Mouse (Mus musculus): ENCODE measurements around the gene Tsc2. TPM values are rescaled to one million over a fixed set of nuclear protein-coding genes. Genes with fewer than 3 reads are reported as not detected.
A peak's percentile ranks its signal among the peaks of the same experiment; 100 is the strongest.

The Tsc2 gene
- polyA plus RNA-seq (2014; fragmentation: Nextera tagmentation; extraction: Ambion mirVana) = 46.7 and 50.6 TPM in 2 replicates

DNA sequence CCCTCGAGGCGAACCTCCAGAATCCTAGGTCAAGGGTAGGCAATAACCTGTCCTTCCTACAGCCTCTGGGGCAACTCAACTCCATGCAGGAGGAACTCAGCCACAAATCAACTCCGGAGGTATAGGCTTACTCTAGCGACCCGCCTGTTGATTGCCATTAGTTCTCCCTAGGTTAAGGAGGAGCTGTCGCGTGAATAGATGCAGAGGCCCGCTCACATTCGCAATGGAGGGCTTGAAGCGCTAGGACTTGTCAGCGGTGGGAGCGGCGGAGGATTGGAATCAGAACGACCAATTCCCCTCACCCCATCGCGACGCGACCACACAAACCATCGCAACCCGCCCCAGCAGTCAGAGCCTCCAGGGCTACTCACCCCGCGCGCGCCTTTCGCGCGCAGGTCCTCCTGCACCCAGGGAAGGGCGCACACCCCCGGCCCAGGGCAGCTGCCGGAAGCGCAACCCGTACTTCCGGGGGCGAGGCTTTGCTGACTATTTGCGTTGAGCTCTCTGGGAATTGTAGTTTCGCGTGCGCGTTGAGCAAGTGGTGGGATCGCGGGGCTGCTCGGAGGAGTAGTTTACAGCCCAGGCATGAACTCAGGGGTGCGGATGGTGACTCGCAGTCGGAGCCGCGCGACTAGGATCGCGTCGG, at the start of gene Tsc2, which contains the start of gene Nthl1:
Tsc2 (minus strand) TSS at position 464 of the 646 bp plus-strand sequence.
Nthl1 (plus strand) TSS at position 514 of the 646 bp plus-strand sequence.
- 2% methylated on average over 51 of the region's 51 CpGs for WGBS (ENCODE audit: insufficient replicate concordance)
- peak within 1 kb of the TSS; percentile 75 for H3K4me2 ChIP-seq
- peaks cover 9% of the 10 kb centered on the region; the same call in 1 of the 2 replicates for H3K36me3 ChIP-seq (ENCODE audit: control insufficient read depth, insufficient read depth, low read length)
- peak; percentile 64; the same call in 1 of the 2 replicates for ATAC-seq (replicated peaks; ENCODE audit: insufficient number of reproducible peaks, low FRiP score, low TSS enrichment)
- H3K9ac ChIP-seq (ENCODE audit: low read depth, low read length) = peak within 1 kb of the TSS; percentile 81
- peaks cover 28% of the 10 kb centered on the region for H3K4me1 ChIP-seq (ENCODE audit: control insufficient read depth, insufficient read depth, low read length)
- peaks cover 11% of the 10 kb centered on the region for H3K27me3 ChIP-seq (ENCODE audit: control insufficient read depth, insufficient read depth, low read length)
- no peaks in the 10 kb centered on the region for H3K9me3 ChIP-seq (replicated peaks; ENCODE audit: control insufficient read depth, low read length)
- peak within 1 kb of the TSS; percentile 74 for H3K4me3 ChIP-seq (ENCODE audit: low read depth, low read length)
- peak within 1 kb of the TSS; percentile 84 for H3K27ac ChIP-seq (ENCODE audit: low read depth, low read length)

GRCm38 (mm10) chr17:24677500-24678080, 45.2 kb upstream of the Tsc2 start:
- WGBS (ENCODE audit: insufficient replicate concordance) = 88% methylated on average over 24 of the region's 24 CpGs
- Histone ChIP-seq H3K4me1 (ENCODE audit: control insufficient read depth, insufficient read depth, low read length) (peaks cover 4% of the 10 kb centered on the region; the same call in 1 of the 2 replicates), H3K27me3 (ENCODE audit: control insufficient read depth, insufficient read depth, low read length) (no peaks in the 10 kb centered on the region), H3K4me2 (no peak overlapping the region), H3K4me3 (ENCODE audit: low read depth, low read length) (no peak overlapping the region), H3K9me3 (replicated peaks; ENCODE audit: control insufficient read depth, low read length) (no peaks in the 10 kb centered on the region), H3K9ac (ENCODE audit: low read depth, low read length) (no peak overlapping the region), H3K27ac (ENCODE audit: low read depth, low read length) (no peak overlapping the region), H3K36me3 (ENCODE audit: control insufficient read depth, insufficient read depth, low read length) (peaks cover 30% of the 10 kb centered on the region)
- no peak for ATAC-seq (replicated peaks; ENCODE audit: insufficient number of reproducible peaks, low FRiP score, low TSS enrichment)

DNA sequence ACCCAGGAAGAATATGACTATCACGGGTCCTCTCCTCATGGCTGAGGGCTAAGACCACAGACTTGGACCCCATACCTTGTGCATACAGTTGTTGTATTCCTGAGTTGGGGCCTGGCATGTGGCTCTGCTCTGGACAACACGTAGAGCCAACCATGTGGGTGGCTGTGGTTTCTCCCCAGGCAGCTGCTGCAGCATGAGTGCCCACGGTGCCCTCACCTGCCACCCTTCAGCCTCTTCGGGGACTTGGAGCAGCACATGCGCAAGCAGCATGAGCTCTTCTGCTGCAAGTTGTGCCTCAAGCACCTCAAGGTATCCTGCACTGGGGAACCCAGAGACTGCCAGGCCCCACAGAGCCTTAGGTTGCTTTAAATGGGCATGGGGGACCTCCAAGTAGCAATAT, 44.4 kb upstream of the Tsc2 start:
- Histone ChIP-seq H3K4me1 (ENCODE audit: control insufficient read depth, insufficient read depth, low read length) (peaks cover 10% of the 10 kb centered on the region), H3K27me3 (ENCODE audit: control insufficient read depth, insufficient read depth, low read length) (no peaks in the 10 kb centered on the region), H3K4me3 (ENCODE audit: low read depth, low read length) (no peak overlapping the region), H3K27ac (ENCODE audit: low read depth, low read length) (no peak overlapping the region), H3K9me3 (replicated peaks; ENCODE audit: control insufficient read depth, low read length) (no peaks in the 10 kb centered on the region), H3K4me2 (no peak overlapping the region), H3K36me3 (ENCODE audit: control insufficient read depth, insufficient read depth, low read length) (peaks cover 30% of the 10 kb centered on the region), H3K9ac (ENCODE audit: low read depth, low read length) (no peak overlapping the region)
- WGBS (ENCODE audit: insufficient replicate concordance) = 96% methylated on average over 5 of the region's 5 CpGs
- no peak for ATAC-seq (replicated peaks; ENCODE audit: insufficient number of reproducible peaks, low FRiP score, low TSS enrichment)

DNA sequence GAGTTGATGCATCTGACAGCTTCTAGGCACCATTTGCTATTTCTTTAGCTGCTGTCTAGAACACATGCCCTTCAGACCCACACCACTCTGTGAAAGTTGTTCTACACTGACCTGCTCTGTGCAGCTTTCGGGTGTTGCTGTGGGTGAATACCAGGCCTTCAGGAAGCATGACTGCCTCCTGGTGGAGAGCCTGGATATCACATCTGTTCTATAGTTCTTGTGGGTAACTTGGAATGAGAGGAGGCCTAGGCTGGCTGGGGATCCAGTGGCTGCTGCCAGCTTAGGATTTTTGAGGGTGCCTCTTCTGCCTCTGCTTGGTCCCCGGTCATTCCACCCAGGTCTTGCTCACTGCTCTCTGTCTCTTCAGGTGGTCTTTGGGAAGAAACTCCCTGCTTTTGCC, 43.8 kb upstream of the Tsc2 start:
- H3K9ac ChIP-seq (ENCODE audit: low read depth, low read length) = no peak overlapping the region
- ATAC-seq (replicated peaks; ENCODE audit: insufficient number of reproducible peaks, low FRiP score, low TSS enrichment) = no peak

GRCm38 (mm10) chr17:24674277-24674676, 41.8 kb upstream of the Tsc2 start:
- Histone ChIP-seq H3K36me3 (ENCODE audit: control insufficient read depth, insufficient read depth, low read length) (peaks cover 18% of the 10 kb centered on the region), H3K4me3 (ENCODE audit: low read depth, low read length) (no peak overlapping the region), H3K27me3 (ENCODE audit: control insufficient read depth, insufficient read depth, low read length) (no peaks in the 10 kb centered on the region), H3K4me2 (no peak overlapping the region), H3K9ac (ENCODE audit: low read depth, low read length) (peak overlapping the region; percentile 36; the same call in 1 of the 2 replicates), H3K27ac (ENCODE audit: low read depth, low read length) (no peak overlapping the region), H3K4me1 (ENCODE audit: control insufficient read depth, insufficient read depth, low read length) (peaks cover 27% of the 10 kb centered on the region), H3K9me3 (replicated peaks; ENCODE audit: control insufficient read depth, low read length) (no peaks in the 10 kb centered on the region)
- WGBS (ENCODE audit: insufficient replicate concordance) = 70% methylated on average over 7 of the region's 7 CpGs
- ATAC-seq (replicated peaks; ENCODE audit: insufficient number of reproducible peaks, low FRiP score, low TSS enrichment) = no peak

More for the DNA sequence above, 43.8 kb upstream of the Tsc2 start:
- H3K4me3 ChIP-seq (ENCODE audit: low read depth, low read length) = no peak overlapping the region
- H3K4me1 ChIP-seq (ENCODE audit: control insufficient read depth, insufficient read depth, low read length) = peaks cover 17% of the 10 kb centered on the region
- H3K27ac ChIP-seq (ENCODE audit: low read depth, low read length) = no peak overlapping the region
- H3K27me3 ChIP-seq (ENCODE audit: control insufficient read depth, insufficient read depth, low read length) = no peaks in the 10 kb centered on the region
- 66% methylated on average over 2 of the region's 2 CpGs for WGBS (ENCODE audit: insufficient replicate concordance)
- H3K9me3 ChIP-seq (replicated peaks; ENCODE audit: control insufficient read depth, low read length) = no peaks in the 10 kb centered on the region
- H3K36me3 ChIP-seq (ENCODE audit: control insufficient read depth, insufficient read depth, low read length) = peaks cover 27% of the 10 kb centered on the region
- no peak overlapping the region for H3K4me2 ChIP-seq

GRCm38 (mm10) chr17:24672141-24672540, 39.7 kb upstream of the Tsc2 start:
- Histone ChIP-seq H3K4me3 (ENCODE audit: low read depth, low read length) (no peak overlapping the region), H3K27me3 (ENCODE audit: control insufficient read depth, insufficient read depth, low read length) (no peaks in the 10 kb centered on the region), H3K4me1 (ENCODE audit: control insufficient read depth, insufficient read depth, low read length) (peaks cover 27% of the 10 kb centered on the region), H3K4me2 (peak overlapping the region; percentile 90; the same call in 1 of the 2 replicates), H3K27ac (ENCODE audit: low read depth, low read length) (no peak overlapping the region), H3K9me3 (replicated peaks; ENCODE audit: control insufficient read depth, low read length) (no peaks in the 10 kb centered on the region), H3K9ac (ENCODE audit: low read depth, low read length) (no peak overlapping the region), H3K36me3 (ENCODE audit: control insufficient read depth, insufficient read depth, low read length) (peaks cover 3% of the 10 kb centered on the region)
- no peak; the same call in 1 of the 2 replicates for ATAC-seq (replicated peaks; ENCODE audit: insufficient number of reproducible peaks, low FRiP score, low TSS enrichment)
- 21% methylated on average over 5 of the region's 5 CpGs for WGBS (ENCODE audit: insufficient replicate concordance)

DNA sequence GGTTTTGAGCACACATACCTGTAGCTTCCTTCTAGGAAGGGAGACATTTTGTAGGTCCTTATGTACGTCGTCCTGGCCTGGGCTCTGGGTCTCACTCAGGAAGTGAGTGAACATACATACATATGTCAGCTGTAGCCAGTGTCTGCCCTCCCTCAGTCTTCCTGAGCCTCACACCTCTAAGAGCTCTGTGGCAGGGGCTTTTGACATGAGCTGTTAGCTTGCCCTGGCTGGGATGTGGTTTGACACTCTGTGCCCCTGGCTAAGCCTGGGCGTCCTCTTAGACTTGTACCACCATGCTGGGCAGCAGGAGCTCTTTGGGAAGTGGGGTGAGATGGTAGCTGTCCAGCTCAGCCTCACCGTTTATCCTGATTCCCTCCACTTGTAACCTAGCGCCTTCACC, 38.9 kb upstream of the Tsc2 start:
- 68% methylated on average over 5 of the region's 5 CpGs for WGBS (ENCODE audit: insufficient replicate concordance)
- Histone ChIP-seq H3K36me3 (ENCODE audit: control insufficient read depth, insufficient read depth, low read length) (no peaks in the 10 kb centered on the region), H3K4me2 (peak overlapping the region; percentile 90), H3K9ac (ENCODE audit: low read depth, low read length) (no peak overlapping the region), H3K4me1 (ENCODE audit: control insufficient read depth, insufficient read depth, low read length) (peaks cover 27% of the 10 kb centered on the region), H3K9me3 (replicated peaks; ENCODE audit: control insufficient read depth, low read length) (no peaks in the 10 kb centered on the region), H3K27ac (ENCODE audit: low read depth, low read length) (no peak overlapping the region), H3K27me3 (ENCODE audit: control insufficient read depth, insufficient read depth, low read length) (no peaks in the 10 kb centered on the region), H3K4me3 (ENCODE audit: low read depth, low read length) (0 out of 2 replicates have a peak overlapping the region, but pooled peaks have one; percentile 97)
- no peak for ATAC-seq (replicated peaks; ENCODE audit: insufficient number of reproducible peaks, low FRiP score, low TSS enrichment)

- 14% methylated on average over 8 of the region's 8 CpGs for WGBS (ENCODE audit: insufficient replicate concordance)
These were observed 37.9 kb upstream of the Tsc2 start for GRCm38 (mm10) chr17:24670246-24670844.

More at GRCm38 (mm10) chr17:24670246-24670844, 37.9 kb upstream of the Tsc2 start:
- no peaks in the 10 kb centered on the region for H3K36me3 ChIP-seq (ENCODE audit: control insufficient read depth, insufficient read depth, low read length)
- no peaks in the 10 kb centered on the region for H3K9me3 ChIP-seq (replicated peaks; ENCODE audit: control insufficient read depth, low read length)
- peak overlapping the region; percentile 99 for H3K9ac ChIP-seq (ENCODE audit: low read depth, low read length)
- peak overlapping the region; percentile 90 for H3K27ac ChIP-seq (ENCODE audit: low read depth, low read length)
- H3K27me3 ChIP-seq (ENCODE audit: control insufficient read depth, insufficient read depth, low read length) = no peaks in the 10 kb centered on the region
- peak overlapping the region; percentile 90 for H3K4me2 ChIP-seq
- H3K4me1 ChIP-seq (ENCODE audit: control insufficient read depth, insufficient read depth, low read length) = peaks cover 27% of the 10 kb centered on the region
- ATAC-seq (replicated peaks; ENCODE audit: insufficient number of reproducible peaks, low FRiP score, low TSS enrichment) = no peak
- peak overlapping the region; percentile 97 for H3K4me3 ChIP-seq (ENCODE audit: low read depth, low read length)

Measured in heart, embryonic 11.5 days (tissue).